Mouse (Mus musculus): ENCODE results near the gene Ppp1r13b. TPM values are rescaled to one million over a fixed set of nuclear protein-coding genes. Genes with fewer than 3 reads are reported as not detected.

The Ppp1r13b gene
- polyA plus RNA-seq, 1 experiment from 2014 or later: 6.8 TPM

DNA sequence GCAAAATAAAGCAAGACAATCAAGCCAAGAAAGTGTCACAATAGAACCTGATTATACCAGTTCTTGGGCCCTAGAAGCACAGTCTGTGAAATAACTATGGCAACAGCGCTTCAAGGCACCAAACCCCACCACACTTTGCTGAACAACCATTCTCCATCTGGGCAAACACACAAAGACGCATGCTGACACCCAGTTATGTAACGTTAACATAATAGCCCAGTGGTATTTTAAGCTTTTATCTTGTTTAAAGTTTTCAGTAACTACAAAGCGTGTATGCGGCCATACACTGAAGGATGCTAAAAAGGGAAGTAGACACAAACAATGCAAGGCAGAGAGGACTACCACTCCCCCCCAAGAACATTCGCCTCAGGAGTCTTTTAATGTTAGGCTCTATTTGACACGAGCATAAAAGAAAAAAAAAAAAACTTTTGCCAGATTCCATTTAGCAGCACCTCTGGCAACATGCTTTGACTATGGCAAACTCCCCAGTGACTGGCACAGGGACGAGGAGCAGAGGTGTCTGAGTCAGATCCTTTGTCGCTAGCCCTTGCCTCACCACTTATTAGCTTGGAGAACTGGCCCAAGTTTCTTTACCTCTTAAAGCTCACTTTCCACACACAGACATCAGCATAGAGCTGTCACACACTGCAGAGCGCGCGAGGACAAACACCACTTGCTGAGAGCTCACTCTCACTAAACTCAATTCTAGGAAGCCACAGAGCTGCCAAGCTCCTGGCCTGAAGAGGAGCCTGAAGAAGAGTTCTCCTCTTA, 6.6 kb downstream of the Ppp1r13b start:
- DNase-seq (ENCODE audit: low spot score): no peak
- no peak overlapping the region for H3K4me3 ChIP-seq (ENCODE audit: low read depth, low read length)
- ATAC-seq (replicated peaks; ENCODE audit: insufficient number of reproducible peaks, low FRiP score, low TSS enrichment, low read depth): no peak
- no peak overlapping the region for H3K4me2 ChIP-seq (ENCODE audit: low read depth, low read length)
- no peak overlapping the region for H3K27ac ChIP-seq (replicated peaks; ENCODE audit: low read depth, low read length)
- no peaks in the 10 kb centered on the region for H3K27me3 ChIP-seq (ENCODE audit: control insufficient read depth, insufficient read depth, low read length)
- no peaks in the 10 kb centered on the region for H3K4me1 ChIP-seq (ENCODE audit: control insufficient read depth, insufficient read depth, low read length)
- H3K36me3 ChIP-seq (replicated peaks; ENCODE audit: control insufficient read depth, insufficient read depth, low read depth, low read length): no peaks in the 10 kb centered on the region
- H3K9me3 ChIP-seq (replicated peaks; ENCODE audit: control insufficient read depth, low read length): no peaks in the 10 kb centered on the region
- H3K9ac ChIP-seq (replicated peaks; ENCODE audit: low read length): no peak overlapping the region
- 74% methylated on average over 12 of the region's 12 CpGs for WGBS

DNA sequence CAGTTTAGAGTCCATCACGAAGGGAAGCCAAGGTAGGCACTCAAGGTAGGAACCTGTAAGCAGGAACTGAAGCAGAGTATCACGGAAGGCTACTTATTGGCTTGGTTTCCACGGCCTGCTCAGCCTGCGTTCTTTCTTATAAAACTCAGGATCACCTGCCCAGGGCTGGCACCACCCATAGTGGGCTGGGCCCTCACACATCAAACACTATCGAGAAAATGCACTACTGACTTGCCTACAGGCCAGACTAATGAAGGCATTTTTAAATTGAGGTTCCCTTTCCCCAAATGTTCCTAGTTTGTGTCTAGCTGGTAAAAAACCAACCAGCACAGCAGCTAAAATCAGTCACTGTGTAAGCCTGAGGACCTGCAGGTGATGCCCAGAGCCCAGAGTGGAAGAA, 8.3 kb downstream of the Ppp1r13b start:
- no peak overlapping the region for H3K9ac ChIP-seq (replicated peaks; ENCODE audit: low read length)
- ATAC-seq (replicated peaks; ENCODE audit: insufficient number of reproducible peaks, low FRiP score, low TSS enrichment, low read depth) (no peak), DNase-seq (ENCODE audit: low spot score) (no peak)
- WGBS: 83% methylated on average over 5 of the region's 5 CpGs
- no peaks in the 10 kb centered on the region for H3K36me3 ChIP-seq (replicated peaks; ENCODE audit: control insufficient read depth, insufficient read depth, low read depth, low read length)
- H3K4me3 ChIP-seq (ENCODE audit: low read depth, low read length): no peak overlapping the region
- no peak overlapping the region for H3K4me2 ChIP-seq (ENCODE audit: low read depth, low read length)
- no peaks in the 10 kb centered on the region for H3K27me3 ChIP-seq (ENCODE audit: control insufficient read depth, insufficient read depth, low read length)
- no peaks in the 10 kb centered on the region for H3K4me1 ChIP-seq (ENCODE audit: control insufficient read depth, insufficient read depth, low read length)
- H3K9me3 ChIP-seq (replicated peaks; ENCODE audit: control insufficient read depth, low read length): no peaks in the 10 kb centered on the region
- H3K27ac ChIP-seq (replicated peaks; ENCODE audit: low read depth, low read length): no peak overlapping the region

DNA sequence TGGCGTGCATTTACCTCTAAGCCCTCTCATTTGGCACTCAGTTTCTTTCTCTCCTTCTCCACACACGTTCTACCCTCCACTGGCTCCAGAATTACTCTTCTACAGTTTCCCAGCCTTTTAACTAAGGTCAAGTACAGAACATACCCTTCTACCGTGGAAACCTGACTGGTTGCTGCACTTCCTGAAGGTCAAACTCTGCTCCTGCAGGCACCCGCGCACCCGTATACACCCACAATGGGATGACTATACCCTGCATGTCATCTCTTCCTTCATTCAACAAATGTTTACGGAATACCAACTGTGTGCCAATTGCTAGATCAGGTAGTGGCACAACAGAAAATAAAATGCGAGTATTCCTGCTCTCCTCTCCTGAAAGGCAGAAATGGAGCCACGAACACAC, 9.2 kb downstream of the Ppp1r13b start:
- Histone ChIP-seq H3K9ac (replicated peaks; ENCODE audit: low read length) (no peak overlapping the region), H3K9me3 (replicated peaks; ENCODE audit: control insufficient read depth, low read length) (no peaks in the 10 kb centered on the region), H3K27ac (replicated peaks; ENCODE audit: low read depth, low read length) (no peak overlapping the region), H3K4me1 (ENCODE audit: control insufficient read depth, insufficient read depth, low read length) (no peaks in the 10 kb centered on the region), H3K36me3 (replicated peaks; ENCODE audit: control insufficient read depth, insufficient read depth, low read depth, low read length) (no peaks in the 10 kb centered on the region), H3K4me2 (ENCODE audit: low read depth, low read length) (no peak overlapping the region), H3K4me3 (ENCODE audit: low read depth, low read length) (no peak overlapping the region), H3K27me3 (ENCODE audit: control insufficient read depth, insufficient read depth, low read length) (no peaks in the 10 kb centered on the region)
- WGBS: 78% methylated on average over 9 of the region's 9 CpGs
- ATAC-seq (replicated peaks; ENCODE audit: insufficient number of reproducible peaks, low FRiP score, low TSS enrichment, low read depth): no peak
- no peak for DNase-seq (ENCODE audit: low spot score)

DNA sequence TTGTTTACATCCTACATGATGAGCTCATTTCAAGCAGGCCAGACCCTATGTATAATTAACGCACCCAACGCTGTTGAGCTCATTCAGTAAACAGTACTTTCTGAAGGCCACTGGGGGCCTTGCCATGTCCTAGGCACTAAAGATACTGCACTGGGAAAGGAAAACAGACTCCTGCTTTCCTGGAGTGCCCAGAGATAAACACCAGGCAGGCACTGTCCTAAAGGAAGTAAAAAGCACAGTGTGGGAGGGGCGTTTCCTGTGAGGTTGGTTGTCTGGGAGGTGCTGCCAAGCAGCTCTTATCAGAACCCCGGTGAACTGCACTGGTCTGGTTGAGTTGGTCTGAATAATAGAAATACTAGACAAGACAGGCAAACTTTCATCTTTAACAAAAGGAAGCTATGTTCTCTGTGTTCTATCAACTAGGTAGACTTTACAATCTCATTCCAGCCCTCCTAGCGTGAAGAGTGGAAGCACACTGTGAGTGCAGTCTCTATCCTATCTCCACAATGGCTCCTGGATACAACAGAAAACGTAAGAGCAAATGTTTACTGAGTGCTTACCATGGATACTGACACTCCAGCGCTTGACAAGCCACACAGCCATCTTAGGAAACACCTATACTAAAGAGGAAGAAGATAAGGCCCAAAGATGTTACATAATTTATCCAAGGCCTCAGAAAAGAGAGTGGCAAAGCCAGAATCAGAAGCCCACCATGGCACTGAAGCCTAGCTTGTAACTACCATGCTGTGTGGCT, 10.8 kb downstream of the Ppp1r13b start:
- no peak overlapping the region for H3K9ac ChIP-seq (replicated peaks; ENCODE audit: low read length)
- no peaks in the 10 kb centered on the region for H3K27me3 ChIP-seq (ENCODE audit: control insufficient read depth, insufficient read depth, low read length)
- no peaks in the 10 kb centered on the region for H3K4me1 ChIP-seq (ENCODE audit: control insufficient read depth, insufficient read depth, low read length)
- WGBS: 60% methylated on average over 7 of the region's 7 CpGs
- DNase-seq (ENCODE audit: low spot score) (no peak), ATAC-seq (replicated peaks; ENCODE audit: insufficient number of reproducible peaks, low FRiP score, low TSS enrichment, low read depth) (no peak)
- no peaks in the 10 kb centered on the region for H3K9me3 ChIP-seq (replicated peaks; ENCODE audit: control insufficient read depth, low read length)
- H3K4me3 ChIP-seq (ENCODE audit: low read depth, low read length): no peak overlapping the region
- no peak overlapping the region for H3K27ac ChIP-seq (replicated peaks; ENCODE audit: low read depth, low read length)
- no peak overlapping the region for H3K4me2 ChIP-seq (ENCODE audit: low read depth, low read length)
- H3K36me3 ChIP-seq (replicated peaks; ENCODE audit: control insufficient read depth, insufficient read depth, low read depth, low read length): no peaks in the 10 kb centered on the region

DNA sequence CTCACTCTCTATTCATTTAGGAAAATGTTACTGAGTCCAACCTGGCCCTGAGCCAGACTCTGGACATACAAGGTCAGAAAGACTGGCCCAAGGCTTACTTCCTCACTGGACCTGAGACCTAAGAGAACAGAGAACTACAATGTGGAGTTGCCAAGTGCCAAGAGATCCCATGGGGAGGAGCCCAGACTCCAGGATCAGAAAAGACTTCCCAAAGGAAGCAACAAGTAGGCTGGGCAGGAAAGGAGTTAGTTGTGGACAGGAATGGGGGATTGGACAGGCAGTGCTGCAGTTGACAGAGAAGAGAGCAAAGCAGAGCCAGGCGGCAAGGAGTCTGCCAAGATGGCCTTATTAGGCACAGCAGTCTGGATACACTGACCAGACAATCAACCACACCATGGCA, 13.8 kb downstream of the Ppp1r13b start:
- H3K27ac ChIP-seq (replicated peaks; ENCODE audit: low read depth, low read length): no peak overlapping the region
- H3K27me3 ChIP-seq (ENCODE audit: control insufficient read depth, insufficient read depth, low read length): no peaks in the 10 kb centered on the region
- DNase-seq (ENCODE audit: low spot score) (no peak), ATAC-seq (replicated peaks; ENCODE audit: insufficient number of reproducible peaks, low FRiP score, low TSS enrichment, low read depth) (no peak)
- H3K9me3 ChIP-seq (replicated peaks; ENCODE audit: control insufficient read depth, low read length): no peaks in the 10 kb centered on the region
- no peak overlapping the region for H3K4me2 ChIP-seq (ENCODE audit: low read depth, low read length)
- 70% methylated on average over 1 of the region's 1 CpGs for WGBS
- no peak overlapping the region for H3K4me3 ChIP-seq (ENCODE audit: low read depth, low read length)
- H3K36me3 ChIP-seq (replicated peaks; ENCODE audit: control insufficient read depth, insufficient read depth, low read depth, low read length): no peaks in the 10 kb centered on the region
- H3K4me1 ChIP-seq (ENCODE audit: control insufficient read depth, insufficient read depth, low read length): no peaks in the 10 kb centered on the region
- no peak overlapping the region for H3K9ac ChIP-seq (replicated peaks; ENCODE audit: low read length)

DNA sequence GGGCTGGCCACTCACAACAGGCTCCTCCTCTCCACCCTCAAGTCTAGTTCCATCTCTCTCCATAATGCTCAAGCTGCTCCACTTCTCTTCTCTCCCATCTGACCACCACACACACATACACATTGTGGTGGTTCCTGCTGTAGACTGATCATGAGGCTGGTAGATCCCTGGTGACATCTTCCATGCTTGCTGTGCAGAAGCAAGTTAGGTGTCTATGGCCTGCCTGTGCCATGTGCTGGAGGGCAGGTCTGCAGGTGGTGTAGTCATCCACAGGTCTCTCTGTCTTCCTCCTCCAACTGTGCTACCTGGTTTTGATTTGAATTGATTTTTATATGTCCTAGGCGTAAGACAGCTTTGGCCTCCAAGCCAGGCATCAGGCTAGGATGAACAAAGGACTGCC, 14.9 kb downstream of the Ppp1r13b start:
- no peaks in the 10 kb centered on the region for H3K36me3 ChIP-seq (replicated peaks; ENCODE audit: control insufficient read depth, insufficient read depth, low read depth, low read length)
- ATAC-seq (replicated peaks; ENCODE audit: insufficient number of reproducible peaks, low FRiP score, low TSS enrichment, low read depth) (no peak), DNase-seq (ENCODE audit: low spot score) (no peak)
- no peaks in the 10 kb centered on the region for H3K27me3 ChIP-seq (ENCODE audit: control insufficient read depth, insufficient read depth, low read length)
- no peaks in the 10 kb centered on the region for H3K9me3 ChIP-seq (replicated peaks; ENCODE audit: control insufficient read depth, low read length)
- WGBS: 79% methylated on average over 1 of the region's 1 CpGs
- no peak overlapping the region for H3K4me2 ChIP-seq (ENCODE audit: low read depth, low read length)
- no peaks in the 10 kb centered on the region for H3K4me1 ChIP-seq (ENCODE audit: control insufficient read depth, insufficient read depth, low read length)
- H3K9ac ChIP-seq (replicated peaks; ENCODE audit: low read length): no peak overlapping the region
- no peak overlapping the region for H3K4me3 ChIP-seq (ENCODE audit: low read depth, low read length)
- H3K27ac ChIP-seq (replicated peaks; ENCODE audit: low read depth, low read length): no peak overlapping the region

DNA sequence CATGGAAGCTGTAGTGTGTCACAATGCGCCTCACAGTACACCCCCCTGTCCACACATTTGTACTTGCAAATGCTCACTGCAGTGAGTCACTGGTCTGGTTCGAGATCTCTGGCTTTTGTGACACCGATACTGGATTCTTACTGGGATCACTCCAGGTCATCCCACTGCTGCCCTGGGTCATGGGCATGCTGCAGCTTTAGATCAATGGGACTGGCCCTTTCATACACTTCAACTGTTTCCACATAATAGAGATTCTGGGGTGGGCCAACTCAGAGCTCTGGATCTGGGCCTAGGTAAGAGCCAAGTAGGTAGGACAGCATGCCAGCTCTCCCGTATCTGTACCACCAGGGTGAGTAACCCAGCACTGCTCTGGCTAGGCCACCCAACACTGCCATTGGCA, 16.1 kb downstream of the Ppp1r13b start:
- H3K36me3 ChIP-seq (replicated peaks; ENCODE audit: control insufficient read depth, insufficient read depth, low read depth, low read length): no peaks in the 10 kb centered on the region
- 88% methylated on average over 4 of the region's 4 CpGs for WGBS
- no peak overlapping the region for H3K4me3 ChIP-seq (ENCODE audit: low read depth, low read length)
- H3K27ac ChIP-seq (replicated peaks; ENCODE audit: low read depth, low read length): no peak overlapping the region
- ATAC-seq (replicated peaks; ENCODE audit: insufficient number of reproducible peaks, low FRiP score, low TSS enrichment, low read depth) (no peak), DNase-seq (ENCODE audit: low spot score) (no peak)
- H3K27me3 ChIP-seq (ENCODE audit: control insufficient read depth, insufficient read depth, low read length): no peaks in the 10 kb centered on the region
- no peak overlapping the region for H3K9ac ChIP-seq (replicated peaks; ENCODE audit: low read length)
- no peak overlapping the region for H3K4me2 ChIP-seq (ENCODE audit: low read depth, low read length)
- no peaks in the 10 kb centered on the region for H3K9me3 ChIP-seq (replicated peaks; ENCODE audit: control insufficient read depth, low read length)
- H3K4me1 ChIP-seq (ENCODE audit: control insufficient read depth, insufficient read depth, low read length): no peaks in the 10 kb centered on the region

DNA sequence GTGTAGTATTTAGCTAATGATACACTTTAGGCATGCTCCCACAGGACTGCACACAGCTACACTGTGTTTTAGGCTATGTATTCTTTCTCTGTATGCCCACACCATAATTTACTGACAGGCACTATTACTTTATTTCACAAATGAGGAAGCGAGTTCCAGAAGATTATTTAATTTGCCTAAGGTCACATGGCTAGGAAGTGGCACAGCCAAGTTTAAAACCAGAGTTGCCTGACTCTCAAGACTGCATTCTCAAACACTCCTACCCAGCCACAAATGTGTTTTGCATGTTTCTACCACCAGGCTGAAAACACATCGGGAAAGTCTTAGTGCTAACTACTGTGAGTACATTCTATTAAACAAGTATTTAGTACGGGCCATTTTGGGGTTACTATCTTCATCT, 18.7 kb downstream of the Ppp1r13b start:
- ATAC-seq (replicated peaks; ENCODE audit: insufficient number of reproducible peaks, low FRiP score, low TSS enrichment, low read depth): no peak
- no peaks in the 10 kb centered on the region for H3K36me3 ChIP-seq (replicated peaks; ENCODE audit: control insufficient read depth, insufficient read depth, low read depth, low read length)
- no peak for DNase-seq (ENCODE audit: low spot score)
- no peaks in the 10 kb centered on the region for H3K4me1 ChIP-seq (ENCODE audit: control insufficient read depth, insufficient read depth, low read length)
- no peak overlapping the region for H3K4me2 ChIP-seq (ENCODE audit: low read depth, low read length)
- WGBS: 89% methylated on average over 3 of the region's 3 CpGs
- H3K9me3 ChIP-seq (replicated peaks; ENCODE audit: control insufficient read depth, low read length): no peaks in the 10 kb centered on the region
- H3K4me3 ChIP-seq (ENCODE audit: low read depth, low read length): no peak overlapping the region
- H3K27ac ChIP-seq (replicated peaks; ENCODE audit: low read depth, low read length): no peak overlapping the region
- no peak overlapping the region for H3K9ac ChIP-seq (replicated peaks; ENCODE audit: low read length)
- H3K27me3 ChIP-seq (ENCODE audit: control insufficient read depth, insufficient read depth, low read length): no peaks in the 10 kb centered on the region

Data from embryonic facial prominence, embryonic 11.5 days (tissue).